Mouse (Mus musculus): ENCODE data around the gene 2200002D01Rik. TPM values are rescaled to one million over a fixed set of nuclear protein-coding genes. Genes with fewer than 3 reads are reported as not detected.

2200002D01Rik gene
- total RNA-seq, 2 experiments from 2014 or later = not detected

DNA sequence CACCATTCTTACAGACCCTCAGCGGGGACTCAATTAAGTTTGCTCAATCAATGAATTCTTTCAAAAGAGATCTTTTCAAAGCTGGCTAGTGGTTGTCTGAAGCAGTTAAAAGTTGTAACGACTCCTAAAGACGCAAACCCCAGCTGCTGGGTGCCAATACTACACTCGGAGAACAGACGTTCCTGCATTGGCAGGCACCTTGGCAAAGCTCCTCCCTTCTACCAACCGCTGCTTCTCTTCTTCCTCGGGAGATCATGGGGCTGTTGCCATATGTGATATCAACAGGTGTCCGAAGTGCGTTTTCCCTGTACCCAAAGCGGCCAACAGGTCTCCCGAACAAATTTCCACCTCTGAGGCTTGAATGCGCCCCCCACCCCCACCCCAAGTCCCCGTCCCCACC is 32.5 kb upstream of the 2200002D01Rik start:
- peak; percentile 10; the same call in 1 of the 2 replicates for ATAC-seq (replicated peaks; ENCODE audit: poor library complexity, severe bottlenecking)

DNA sequence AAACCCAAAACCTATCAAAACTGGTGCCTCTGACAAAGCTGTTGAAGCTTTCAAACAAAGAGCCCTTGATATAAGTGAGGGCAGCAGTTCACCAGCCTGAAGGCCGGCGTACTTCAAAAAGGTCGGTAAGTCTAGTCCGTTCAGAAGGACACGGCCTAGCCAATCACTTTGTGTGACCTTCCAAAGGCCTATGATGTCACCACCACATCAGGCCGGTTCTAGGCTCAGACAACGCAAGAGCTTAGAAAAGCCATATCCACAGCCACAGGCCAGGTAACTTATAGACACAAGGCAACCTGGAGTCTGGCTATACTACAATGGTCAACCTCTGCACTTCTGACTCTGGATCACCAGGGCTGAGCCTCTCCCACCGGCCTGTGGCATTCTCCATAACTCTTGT is 31.7 kb upstream of the 2200002D01Rik start:
- ATAC-seq (replicated peaks; ENCODE audit: poor library complexity, severe bottlenecking) = no peak

DNA sequence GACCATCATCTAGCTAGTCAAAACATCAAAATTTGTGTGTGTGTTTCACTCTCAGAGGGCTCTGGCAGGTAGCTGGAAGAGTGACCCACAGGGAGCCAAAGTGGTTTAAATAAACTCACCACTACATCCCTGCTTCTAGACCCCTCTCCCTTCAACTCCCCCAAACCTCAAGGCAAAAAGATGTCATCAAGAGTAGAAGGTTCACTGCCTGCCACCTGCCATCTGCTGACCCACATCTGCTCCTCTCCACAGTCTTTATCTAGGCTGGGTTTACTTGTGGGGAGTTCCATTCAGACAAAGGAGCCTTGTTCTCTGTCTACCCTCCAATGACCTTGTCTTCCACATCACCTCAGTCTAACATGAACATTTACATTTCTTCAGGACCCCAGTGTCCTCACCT is 31.0 kb upstream of the 2200002D01Rik start:
- no peak for ATAC-seq (replicated peaks; ENCODE audit: poor library complexity, severe bottlenecking)

DNA sequence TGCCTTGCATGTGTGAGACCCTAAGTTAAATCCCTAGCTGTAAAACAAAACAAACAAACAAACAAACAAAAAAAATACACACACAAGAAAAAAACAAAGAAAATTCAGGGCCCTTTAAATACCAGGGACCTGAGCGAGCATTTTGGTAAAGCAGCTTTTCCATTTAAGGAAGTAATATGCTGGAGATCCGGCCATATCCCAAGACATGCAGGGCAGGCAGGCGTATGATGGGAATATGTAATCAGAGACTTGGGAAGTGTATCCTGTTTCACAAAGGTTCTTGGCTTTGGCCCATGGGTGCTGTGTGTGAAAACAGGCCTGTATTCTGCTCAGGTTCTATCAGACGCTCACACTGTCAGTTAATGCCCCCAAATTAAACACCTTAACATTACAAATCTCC is 29.2 kb upstream of the 2200002D01Rik start:
- ATAC-seq (replicated peaks; ENCODE audit: poor library complexity, severe bottlenecking) = no peak

DNA sequence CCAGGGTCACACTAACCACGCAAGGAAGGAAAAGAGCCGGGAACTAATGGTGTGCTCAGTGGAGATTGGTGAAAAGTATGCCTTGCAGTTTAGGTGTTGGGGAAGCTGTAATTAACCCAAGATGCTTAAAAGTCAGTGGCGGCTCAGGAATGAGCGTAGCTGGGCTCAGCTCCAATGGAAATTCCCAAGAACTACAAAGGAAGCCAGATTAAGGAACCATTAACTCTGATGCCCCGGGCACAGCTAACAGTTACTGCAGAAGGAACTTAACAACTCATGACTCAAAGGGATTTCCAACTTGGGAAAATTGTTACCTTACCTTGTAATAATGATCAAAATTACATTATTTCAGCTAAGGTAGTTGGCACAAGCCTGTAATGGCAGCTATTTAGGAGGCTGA is 28.4 kb upstream of the 2200002D01Rik start:
- no peak for ATAC-seq (replicated peaks; ENCODE audit: poor library complexity, severe bottlenecking)

DNA sequence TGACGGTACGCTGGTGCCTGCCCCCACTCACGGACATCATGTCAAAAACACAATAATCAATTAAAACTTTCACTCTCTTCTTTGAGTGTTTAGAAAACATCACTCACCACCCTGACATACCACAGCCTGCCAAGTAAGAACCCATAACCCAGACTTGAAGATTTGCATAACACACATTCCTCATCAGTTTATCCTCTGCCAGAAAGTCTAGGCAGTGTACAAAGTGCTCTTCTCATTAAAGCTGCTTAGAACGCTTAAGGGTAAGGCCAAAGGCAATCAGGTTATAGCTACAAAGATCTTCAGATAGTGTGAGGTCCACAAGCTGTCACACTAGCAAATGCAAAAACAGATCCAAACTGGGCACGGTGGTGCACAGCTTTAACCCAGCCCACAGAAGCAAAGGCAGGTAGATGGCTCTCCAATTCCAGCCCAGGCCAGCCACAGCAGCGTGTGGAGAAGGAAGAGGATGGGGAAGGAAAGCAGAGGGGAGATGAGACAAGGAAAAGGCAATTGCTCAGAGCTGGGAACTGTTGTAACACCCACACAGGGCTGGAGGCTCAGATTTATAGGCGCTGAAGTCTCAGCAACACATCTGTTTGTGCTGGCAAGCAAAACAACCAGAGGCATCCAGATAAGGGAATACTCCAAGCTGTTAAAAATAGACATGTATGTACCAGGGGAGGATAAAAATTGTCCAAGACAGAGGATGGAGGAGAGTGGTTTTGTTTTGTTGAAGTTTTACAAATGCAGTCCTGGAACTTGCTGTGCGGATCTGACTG is 23.6 kb upstream of the 2200002D01Rik start:
- ATAC-seq (replicated peaks; ENCODE audit: poor library complexity, severe bottlenecking) = no peak

DNA sequence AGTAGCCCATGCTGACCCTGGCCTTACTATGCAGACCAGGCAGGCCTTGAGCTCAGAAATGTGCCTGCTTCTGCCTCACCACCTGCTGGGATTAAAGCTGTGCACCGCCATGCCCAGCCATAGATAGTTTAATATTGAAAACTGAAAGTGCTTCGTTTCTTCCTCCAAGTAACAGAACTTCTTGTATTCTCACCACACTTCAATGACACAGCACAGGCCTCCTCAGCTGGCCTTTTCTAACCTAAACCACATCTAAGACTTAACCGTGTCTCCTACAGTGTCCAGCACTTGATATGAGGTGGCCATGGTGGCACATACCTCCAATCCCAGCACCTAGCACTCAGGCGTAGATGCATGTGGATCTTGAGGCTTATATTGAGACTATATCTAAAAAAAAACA is 22.2 kb upstream of the 2200002D01Rik start:
- ATAC-seq (replicated peaks; ENCODE audit: poor library complexity, severe bottlenecking) = peak; percentile 37

DNA sequence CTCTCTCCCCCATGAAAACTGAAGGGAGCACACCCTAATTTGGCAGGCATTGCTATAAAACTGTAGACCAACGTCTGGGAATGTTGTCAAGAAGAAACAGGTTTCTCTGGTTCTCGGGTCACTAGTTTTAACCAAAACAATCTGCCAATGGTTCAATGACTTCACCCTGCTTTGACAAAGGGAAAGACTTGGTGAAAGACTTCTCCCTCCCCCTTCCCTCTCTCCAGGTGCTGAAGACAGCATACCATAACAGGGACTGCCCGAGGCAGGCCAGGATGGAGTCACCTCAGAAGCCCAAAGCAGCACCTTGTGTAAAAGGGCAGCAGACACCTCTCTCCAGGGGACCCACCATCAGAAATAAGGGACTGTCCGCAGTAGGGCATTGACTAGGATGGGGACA is 18.7 kb upstream of the 2200002D01Rik start:
- no peak for ATAC-seq (replicated peaks; ENCODE audit: poor library complexity, severe bottlenecking)

DNA sequence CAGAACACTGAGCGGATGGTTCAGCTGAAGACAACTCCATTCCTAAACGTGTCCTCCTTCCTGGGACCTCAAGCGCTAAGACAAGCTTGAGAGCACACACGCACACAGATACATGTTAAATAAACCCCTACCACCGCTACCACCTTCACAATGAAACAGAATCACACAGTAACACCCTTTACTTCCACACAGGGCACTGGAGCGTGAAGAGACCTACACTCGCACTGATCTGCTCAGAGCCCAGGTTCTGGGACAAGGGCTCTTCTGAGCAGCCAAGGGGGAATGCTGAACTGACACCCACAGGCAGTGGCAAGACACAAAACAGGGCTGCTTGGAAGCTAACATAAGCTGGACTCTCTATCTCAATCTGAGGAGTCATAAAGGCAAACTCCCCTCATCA is 17.4 kb upstream of the 2200002D01Rik start:
- no peak for ATAC-seq (replicated peaks; ENCODE audit: poor library complexity, severe bottlenecking)

DNA sequence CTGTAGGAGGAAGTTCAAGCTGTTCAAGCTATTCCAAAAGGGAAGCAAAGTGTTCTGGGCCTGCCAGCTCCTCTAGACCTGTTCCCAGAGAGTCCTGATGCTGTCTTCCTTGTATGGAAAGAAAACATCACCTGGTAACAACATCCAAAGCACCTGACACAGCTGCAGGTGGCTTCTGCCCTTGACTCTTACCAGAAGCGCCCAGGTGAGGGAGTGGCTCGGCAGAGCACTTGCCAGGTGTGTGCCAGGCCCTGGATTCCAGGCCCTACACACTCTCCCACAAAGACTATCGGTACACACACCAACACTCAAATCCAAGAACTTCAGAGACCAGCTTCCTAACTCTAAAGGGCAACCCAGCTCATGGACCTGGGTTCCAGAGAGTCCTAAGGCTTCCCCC is 15.6 kb upstream of the 2200002D01Rik start:
- ATAC-seq (replicated peaks; ENCODE audit: poor library complexity, severe bottlenecking) = no peak

DNA sequence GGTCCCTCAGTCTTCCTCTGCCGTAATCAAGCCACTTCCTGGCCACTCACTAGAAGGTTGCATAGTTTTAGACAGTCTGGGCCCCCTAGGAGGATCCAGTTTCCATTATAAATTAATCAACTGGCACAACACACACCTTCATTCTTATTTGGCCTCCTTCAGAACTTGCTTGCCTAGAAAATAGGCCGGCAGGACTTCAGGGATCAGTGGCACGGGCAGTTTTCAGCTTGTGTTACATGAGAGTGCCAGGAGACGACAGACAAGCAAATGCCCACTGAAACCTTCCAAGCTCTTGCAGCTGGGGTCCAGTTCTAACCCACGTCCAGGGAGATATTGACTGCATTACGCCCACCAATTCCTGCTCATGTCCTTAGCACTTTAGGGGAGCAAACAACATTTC is 13.9 kb upstream of the 2200002D01Rik start:
- ATAC-seq (replicated peaks; ENCODE audit: poor library complexity, severe bottlenecking) = no peak

DNA sequence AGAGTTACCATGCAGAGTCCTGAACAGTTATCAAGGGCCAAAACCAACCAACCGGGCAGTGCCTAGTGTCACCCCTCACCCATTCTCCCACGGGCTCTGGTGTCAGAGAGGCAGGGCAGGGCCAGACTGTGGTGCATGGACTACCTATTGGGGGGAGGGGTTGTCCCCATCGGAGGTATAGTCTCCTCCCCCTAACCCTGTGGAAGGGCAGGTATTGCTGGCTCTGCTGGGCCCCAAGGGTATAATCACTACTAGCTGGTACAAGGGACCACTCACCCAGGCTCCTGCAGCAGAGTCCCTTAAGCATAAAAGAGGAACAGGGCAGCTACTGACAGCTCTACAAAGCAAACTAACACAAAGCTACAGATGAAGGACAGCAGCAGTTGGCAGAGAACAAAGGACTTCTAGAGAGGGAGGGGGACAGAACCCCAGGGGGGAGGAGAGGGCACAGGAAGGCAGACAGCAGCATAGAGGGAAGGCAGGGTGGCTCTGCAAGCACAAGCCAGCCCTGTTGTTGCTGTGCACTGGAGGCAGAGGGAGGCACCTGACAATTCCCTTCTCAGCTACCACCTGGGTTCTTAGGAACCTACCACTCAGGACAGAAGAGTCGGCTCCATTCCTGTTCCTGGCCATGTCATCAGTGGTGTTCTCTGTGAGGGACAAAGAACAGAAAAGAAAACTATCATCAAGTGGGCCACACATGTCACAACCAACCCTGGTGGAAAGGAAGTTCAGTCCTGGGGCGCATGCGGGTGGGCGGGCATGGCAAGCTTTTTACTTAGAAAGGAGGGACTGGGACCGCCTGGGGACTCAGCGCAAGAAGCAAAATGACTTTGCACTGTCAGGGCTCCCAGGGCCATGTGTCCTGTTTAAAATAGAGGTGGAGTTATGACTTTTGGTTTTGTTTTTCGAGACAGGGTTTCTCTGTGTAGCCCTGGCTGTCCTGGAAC is 11.8 kb upstream of the 2200002D01Rik start:
- ATAC-seq (replicated peaks; ENCODE audit: poor library complexity, severe bottlenecking) = no peak

DNA sequence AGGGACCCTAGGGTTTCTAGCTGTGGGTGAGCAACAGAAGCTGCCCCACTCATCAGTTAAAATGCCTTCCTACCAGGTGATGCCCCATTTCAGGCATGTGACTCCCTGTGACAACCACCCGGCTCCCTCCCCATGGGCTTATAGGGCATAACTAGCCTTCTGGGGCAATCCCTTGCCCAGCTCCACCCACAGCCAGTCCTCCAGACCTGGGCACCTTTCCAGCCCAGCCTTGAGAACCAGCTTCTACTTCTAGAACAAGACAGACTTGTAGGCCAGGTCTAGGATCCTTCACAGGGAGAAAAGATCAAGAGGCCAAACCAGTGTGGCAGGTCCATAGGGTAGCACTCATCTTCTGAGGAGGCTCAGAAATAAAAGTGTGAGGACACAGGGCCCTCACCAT is 9.1 kb upstream of the 2200002D01Rik start:
- ATAC-seq (replicated peaks; ENCODE audit: poor library complexity, severe bottlenecking) = no peak

DNA sequence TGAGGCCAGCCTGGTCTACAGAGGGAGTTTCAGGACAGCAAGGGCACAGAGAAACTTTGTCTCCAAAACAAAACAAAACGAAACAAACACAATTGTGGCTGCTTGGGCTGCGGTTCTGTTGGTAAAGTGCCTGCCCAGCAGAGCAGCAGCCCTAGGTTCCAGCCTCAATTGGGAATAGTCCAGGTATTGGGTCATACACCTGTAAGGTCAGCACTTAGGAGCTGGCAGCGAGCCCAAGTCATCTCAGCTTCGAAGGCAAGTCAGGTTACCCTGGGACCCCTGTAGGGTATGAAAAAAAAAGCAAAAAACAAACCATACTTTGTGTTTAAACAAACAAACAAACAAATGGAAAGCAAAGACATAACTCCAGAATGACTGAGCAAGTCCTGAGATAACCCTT is 7.6 kb upstream of the 2200002D01Rik start:
- ATAC-seq (replicated peaks; ENCODE audit: poor library complexity, severe bottlenecking) = no peak

DNA sequence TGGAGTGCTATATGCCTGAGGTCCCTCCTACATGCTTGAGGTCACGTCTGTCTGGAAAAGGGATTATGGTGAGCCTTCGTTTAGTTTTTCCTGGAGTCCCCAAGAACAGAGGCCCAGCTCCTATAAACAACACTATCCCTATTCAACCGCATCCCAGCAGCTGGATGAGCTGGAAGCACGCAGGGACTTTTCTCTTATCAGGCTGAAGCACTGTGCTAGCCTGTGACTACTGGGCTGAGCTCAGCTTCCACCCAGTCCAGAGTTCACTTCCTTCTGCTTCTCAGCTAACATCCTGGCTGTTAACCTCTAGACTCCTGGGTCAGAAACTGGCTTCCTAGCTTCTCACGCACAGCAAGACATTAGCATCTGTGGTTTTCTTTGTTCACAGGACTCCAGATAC is 5.6 kb upstream of the 2200002D01Rik start:
- peak; percentile 49; the same call in 1 of the 2 replicates for ATAC-seq (replicated peaks; ENCODE audit: poor library complexity, severe bottlenecking)

DNA sequence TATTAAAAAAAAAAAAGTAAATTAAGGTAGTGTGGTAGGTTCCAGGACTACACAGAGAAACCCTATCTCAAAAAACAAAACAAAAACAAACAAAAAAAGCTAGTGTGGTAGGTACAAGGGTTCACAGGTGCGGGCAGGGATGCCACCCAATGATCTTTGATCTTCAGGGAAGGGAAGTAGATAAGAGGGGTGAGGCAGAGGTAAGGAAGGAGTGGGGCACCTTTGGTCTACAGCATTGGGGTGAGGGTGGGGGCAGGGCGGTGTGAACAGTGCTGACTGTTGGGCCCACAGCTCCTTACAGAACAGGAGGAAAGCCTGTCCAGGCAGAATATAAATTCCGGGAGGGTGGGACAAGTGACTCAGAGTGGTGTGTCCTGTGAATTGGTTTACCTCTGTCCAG is 2.9 kb upstream of the 2200002D01Rik start:
- ATAC-seq (replicated peaks; ENCODE audit: poor library complexity, severe bottlenecking) = no peak

DNA sequence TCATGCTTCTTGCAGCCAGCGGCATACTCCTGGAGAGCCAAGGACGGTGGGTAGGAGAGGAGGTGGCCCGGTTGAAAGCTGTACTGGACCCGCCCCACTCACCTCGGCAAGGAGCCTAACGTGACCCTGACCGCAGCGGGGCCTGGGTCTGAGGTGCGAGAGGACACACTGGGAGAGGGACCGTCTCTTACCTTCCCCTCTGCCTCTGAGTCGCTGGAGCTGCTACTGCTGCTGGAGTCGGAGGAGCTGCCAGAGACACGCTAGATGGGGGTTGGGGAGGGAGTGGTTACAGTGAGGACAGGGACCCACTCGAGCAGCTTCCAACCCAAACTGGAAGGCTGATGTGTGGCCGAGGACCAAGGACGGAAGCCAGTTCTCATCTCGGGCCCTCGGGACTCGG is 560 bp downstream of the 2200002D01Rik start:
- peak; percentile 6; the same call in 1 of the 2 replicates for ATAC-seq (replicated peaks; ENCODE audit: poor library complexity, severe bottlenecking)

DNA sequence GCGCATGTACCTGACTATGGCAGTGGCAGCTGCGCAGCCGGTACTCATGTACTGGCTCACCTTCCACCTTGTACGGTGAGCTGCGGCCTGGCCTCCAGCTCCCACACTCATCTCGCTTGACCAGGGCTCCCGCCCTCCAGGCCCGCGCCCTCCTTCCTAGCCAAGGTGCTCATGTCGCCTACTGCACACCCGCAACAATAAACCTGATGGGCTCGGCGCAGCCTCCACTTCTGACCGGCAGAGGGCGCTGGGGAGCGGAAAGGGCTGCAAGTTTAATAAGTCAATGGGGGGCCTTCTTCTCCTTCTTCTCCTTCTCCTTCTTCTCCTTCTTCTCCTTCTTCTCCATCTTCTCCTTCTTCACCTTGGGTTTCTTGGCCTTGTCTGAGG is 959 bp downstream of the 2200002D01Rik start:
- peak; percentile 65 for ATAC-seq (replicated peaks; ENCODE audit: poor library complexity, severe bottlenecking)

DNA sequence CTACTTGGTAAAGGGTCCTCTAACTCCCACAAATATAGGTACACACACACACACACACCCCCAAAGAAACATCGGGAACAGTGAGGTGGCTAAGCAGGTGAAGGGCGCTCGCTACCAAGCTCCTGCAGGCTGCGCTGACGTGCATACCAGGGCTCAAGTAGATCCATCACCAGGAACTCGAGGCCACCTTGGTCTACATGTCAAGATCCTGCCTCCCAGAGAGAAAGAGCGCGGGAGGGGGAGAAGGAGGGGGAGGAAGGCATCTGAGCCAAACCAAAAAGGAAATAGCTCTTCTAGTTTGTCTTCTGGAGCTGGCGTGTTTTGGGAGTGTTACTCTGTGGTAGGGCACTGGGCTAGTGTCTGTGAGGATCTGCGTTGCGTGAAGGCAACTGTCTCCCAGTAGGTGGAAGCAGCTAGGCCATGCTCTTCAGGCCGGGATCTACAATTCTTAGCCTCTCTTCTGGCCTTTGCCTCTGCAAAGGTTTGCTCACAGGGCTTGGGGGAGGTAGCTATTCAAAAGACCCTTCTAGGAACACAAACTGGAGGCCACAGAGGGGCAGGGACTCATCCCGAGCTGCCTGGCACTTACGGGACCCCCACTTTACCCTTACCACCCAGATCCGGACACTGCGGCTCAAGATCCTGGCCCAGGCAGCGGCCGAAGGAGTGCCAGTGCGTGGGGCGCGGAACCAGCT is 1.5 kb downstream of the 2200002D01Rik start:
- ATAC-seq (replicated peaks; ENCODE audit: poor library complexity, severe bottlenecking) = no peak

DNA sequence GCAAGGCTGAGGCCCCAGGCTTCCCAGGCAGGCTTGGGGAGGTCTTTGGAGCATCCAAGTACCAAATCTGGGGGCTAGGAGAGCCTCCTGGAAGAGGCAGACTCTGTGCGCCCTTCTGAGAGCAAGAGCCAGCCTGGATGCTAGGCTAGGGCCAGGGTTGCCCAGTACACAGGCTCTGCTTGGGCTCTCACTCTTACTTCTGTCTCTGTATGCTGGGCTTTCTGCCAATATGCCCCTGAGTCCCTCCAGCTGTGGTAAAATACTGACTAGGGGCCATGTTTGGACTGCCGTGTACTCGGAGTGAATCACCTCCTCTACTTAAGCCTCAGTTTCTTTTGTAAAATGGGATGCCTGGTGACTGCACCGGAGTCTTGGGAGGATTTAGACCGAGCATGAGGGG is 2.3 kb downstream of the 2200002D01Rik start:
- no peak for ATAC-seq (replicated peaks; ENCODE audit: poor library complexity, severe bottlenecking)
